Mouse (Mus musculus): ENCODE measurements around the gene Wdr18.

- TF ChIP-seq GATA1 (IDR thresholded peaks at IDR 0.05; ENCODE audit: borderline replicate concordance, low read length) (no peak), FLI1 (IDR thresholded peaks at IDR 0.05; ENCODE audit: low read length) (no peak)
Observed at GRCm38 (mm10) chr10:79933861-79934260, 26.1 kb upstream of the Wdr18 start.
